Mouse (Mus musculus) myocyte (in vitro differentiated cells): ENCODE measurements at regions not wholly inside any gene's neighbourhood (a gene's known extent, or its start where the extent isn't known, plus 50 kb on each side); places are given as distances from the start of the nearest gene placed in this dataset.

ENCODE experiments used
- POLR2A ChIP-seq: IDR thresholded peaks from one replicate; pipeline ENCODE4 v1.6.1; 2011; ENCODE audit warnings: low read depth, mild to moderate bottlenecking, control low read depth, moderate library complexity; ENCODE audit not compliant: insufficient read length
- POLR2AphosphoS2 ChIP-seq: IDR thresholded peaks from one replicate; pipeline ENCODE4 v1.6.1; 2011; ENCODE audit warnings: low read depth, control low read depth; ENCODE audit not compliant: insufficient read length

GRCm38 (mm10) chr11:71497863-71498262, 251.9 kb upstream of the Wscd1 start:
- TF ChIP-seq POLR2A (no peak), POLR2AphosphoS2 (no peak)
